Mouse (Mus musculus): Measurements from ENCODE around the gene Trim47.
"Not testable (repeated sequence)": the region's sequence is repeated elsewhere in the genome, so short reads cannot be mapped to it uniquely, and the experiment has no call there.

Gene Trim47

DNA sequence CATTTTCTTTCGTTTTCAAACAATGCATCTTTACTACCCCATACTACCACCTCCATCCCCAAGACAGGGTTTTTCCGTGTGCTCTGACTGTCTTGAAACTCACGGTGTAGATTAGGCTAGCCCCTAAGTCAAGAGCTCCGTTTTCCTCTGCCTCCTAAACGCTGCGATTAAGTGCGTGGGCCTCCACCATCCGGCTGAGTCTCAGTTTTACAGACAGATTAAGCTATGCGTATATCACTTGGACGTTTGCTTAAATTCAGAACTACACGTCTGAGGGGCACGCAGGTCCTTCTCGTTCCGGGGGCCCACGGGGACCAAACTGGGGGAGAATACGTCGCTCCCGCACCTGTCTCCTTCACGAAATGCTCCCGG is 11.1 kb upstream of the Trim47 start:
- no peak for DNase-seq (ENCODE audit: low spot score in 2 of 2)

GRCm38 (mm10) chr11:116134171-116134570 is 7.2 kb upstream of the Trim47 start:
- DNase-seq (ENCODE audit: low spot score in 2 of 2), result no peak

- no peak for DNase-seq (ENCODE audit: low spot score in 2 of 2)
Measured at GRCm38 (mm10) chr11:116133497-116133896, 6.5 kb upstream of the Trim47 start.

GRCm38 (mm10) chr11:116132366-116133333 is 5.6 kb upstream of the Trim47 start:
- no peak for DNase-seq (ENCODE audit: low spot score in 2 of 2)

- DNase-seq (ENCODE audit: low spot score in 2 of 2), result no peak
Measured at GRCm38 (mm10) chr11:116131349-116132170, 4.5 kb upstream of the Trim47 start.

- DNase-seq (ENCODE audit: low spot score in 2 of 2), result peak; percentile 87
Measured at GRCm38 (mm10) chr11:116130488-116131205, 3.6 kb upstream of the Trim47 start, which contains the start of gene Trim65. TSS of gene Trim65 (minus strand) at chr11:116131128.

- DNase-seq (ENCODE audit: low spot score in 2 of 2), result no peak
Measured at GRCm38 (mm10) chr11:116129993-116130487, 3.0 kb upstream of the Trim47 start.

- DNase-seq (ENCODE audit: low spot score in 2 of 2), result no peak
Measured at GRCm38 (mm10) chr11:116129091-116129790, 2.2 kb upstream of the Trim47 start.

DNA sequence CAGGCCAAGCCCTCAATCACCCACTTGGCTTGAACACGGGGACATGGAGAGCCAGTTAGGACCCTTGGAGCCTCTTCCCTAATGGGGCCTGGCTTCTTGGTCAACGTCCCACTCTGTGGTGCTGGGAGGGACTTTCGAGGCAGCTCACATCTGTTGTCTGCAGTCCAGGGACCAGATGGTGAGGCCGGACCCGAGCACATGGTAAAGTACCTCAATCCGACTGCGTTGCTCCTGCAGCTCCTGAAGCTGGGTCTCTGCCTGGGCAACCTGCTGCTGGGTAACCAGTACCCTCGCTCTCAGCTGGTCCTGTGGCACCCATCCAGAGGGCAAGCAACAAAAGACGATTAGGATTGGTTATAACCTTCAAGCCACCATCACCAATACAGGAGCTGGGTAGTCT is 976 bp upstream of the Trim47 start:
- DNase-seq (ENCODE audit: low spot score in 2 of 2), result no peak

DNA sequence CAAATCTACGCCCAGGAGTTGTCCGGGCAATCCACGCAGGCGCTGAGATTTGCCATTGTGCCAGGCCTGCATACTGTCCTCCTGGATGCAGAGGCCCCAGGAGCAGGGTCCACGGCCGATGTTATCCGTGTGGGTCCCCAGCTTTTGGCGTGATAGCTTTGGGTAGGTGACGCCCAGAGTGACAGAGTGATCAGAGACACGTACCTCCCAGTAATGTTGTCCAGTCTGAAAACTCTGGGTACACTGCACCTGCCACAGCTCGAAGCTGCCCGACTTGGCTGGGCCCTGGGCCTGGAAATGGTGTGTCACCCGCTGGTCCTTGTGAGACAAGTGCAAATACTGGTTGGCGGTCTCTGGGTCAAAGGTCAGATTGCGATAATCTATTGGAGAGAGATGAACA is 749 bp downstream of the Trim47 start:
- DNase-seq (ENCODE audit: low spot score in 2 of 2), result no peak

- DNase-seq (ENCODE audit: low spot score in 2 of 2), result not testable (repeated sequence)
Measured at GRCm38 (mm10) chr11:116121731-116122245, 5.2 kb downstream of the Trim47 start.

DNA sequence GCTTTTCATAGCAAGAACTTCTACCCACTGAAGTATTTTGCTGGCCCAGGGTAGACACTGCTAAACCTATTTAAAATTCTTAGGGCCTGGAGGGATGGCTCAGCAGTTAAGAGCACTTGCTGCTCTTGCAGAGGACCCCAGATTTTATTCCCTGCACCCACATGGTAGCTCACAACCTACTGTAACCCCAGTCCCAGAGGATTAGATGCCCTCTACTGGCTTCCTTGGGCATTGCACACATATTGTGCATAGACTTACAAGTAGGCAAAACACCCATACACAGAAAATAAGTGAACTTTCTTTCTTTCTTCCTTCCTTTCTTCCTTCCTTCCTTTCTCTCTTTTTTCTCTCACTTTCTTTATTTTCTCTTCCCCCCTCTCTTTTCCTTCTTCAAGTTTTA is 9.2 kb downstream of the Trim47 start:
- DNase-seq (ENCODE audit: low spot score in 2 of 2), result no peak

DNA sequence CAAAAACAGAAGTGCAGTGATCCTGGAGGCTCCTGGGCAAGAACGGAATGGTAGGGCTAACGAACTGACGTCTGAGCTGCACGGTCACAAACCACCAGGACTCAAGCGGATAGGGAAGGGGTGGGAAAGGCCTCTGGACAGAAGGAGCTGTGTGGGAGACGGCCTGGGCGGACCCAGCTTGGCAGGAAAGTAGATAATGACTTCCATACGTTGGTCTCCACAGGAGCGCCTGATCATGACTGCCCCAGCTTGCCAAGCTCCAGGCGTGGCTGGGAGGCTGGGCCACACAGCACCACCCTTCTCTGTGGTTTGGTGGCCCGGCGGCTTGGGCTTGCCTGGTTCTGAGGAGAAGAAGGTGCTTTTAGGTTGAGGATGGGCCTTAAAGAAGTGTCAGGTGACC is 9.8 kb downstream of the Trim47 start:
- no peak for DNase-seq (ENCODE audit: low spot score in 2 of 2)

GRCm38 (mm10) chr11:116111611-116112203 is 15.3 kb downstream of the Trim47 start:
- no peak for DNase-seq (ENCODE audit: low spot score in 2 of 2)

DNA sequence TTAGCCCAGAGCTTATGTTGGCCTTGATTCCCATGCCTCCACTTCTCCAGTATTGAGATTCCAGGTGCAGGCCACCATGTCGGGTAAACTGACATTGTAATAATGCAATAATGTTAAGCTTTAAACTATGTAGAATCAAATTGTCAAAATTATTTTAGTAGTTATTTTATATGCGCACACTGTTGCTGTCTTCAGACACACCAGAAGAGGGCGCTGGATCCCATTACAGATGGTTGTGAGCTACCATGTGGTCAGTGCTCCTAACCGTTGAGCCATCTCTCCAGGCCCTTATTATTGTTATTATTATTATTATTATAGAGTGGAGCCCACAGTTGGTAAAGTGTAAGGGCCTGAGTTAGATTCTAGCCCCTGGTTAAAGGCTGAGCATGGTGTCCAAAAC is 15.9 kb downstream of the Trim47 start:
- DNase-seq (ENCODE audit: low spot score in 2 of 2), result no peak

DNA sequence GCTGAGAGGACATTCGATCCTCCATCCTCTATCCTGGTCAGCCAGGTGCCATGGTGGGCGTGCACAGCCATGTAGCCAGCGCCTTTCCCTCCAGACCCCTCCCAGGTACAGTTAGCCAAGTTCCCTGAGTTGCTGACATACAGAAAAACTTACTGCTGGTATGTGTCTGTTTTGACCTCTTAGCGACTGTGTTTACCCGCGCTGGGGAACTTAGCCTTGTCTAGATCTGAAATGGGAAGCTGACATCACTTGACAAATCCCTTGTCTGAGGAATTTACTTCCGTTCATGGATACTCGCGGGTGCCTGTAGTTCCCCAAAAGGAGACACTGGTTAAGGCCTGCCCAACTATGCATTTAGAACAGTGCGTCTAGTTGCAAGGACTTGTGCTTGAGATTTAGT is 16.5 kb downstream of the Trim47 start:
- no peak for DNase-seq (ENCODE audit: low spot score in 2 of 2)

DNA sequence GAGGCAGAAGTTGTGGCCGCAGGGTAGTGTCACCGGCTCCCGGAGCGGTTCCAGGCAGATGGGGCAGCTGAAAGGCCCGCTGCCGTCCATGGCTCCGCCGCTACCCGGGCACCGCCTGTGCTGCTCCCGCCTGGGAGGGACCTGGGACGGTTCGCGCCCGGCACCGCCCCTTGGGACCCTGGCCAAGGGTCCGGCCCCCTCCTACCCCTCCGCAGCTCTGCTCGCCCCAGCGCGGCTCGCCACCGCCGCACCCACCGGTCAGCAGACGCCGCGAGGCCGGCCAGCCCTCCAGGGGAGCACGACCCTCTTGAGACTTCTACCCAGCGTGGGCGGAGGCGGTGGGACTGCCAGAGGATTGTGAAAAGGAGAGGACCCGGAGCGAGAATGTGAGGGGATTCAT is 16.9 kb downstream of the Trim47 start:
- DNase-seq (ENCODE audit: low spot score in 2 of 2), result no peak

DNA sequence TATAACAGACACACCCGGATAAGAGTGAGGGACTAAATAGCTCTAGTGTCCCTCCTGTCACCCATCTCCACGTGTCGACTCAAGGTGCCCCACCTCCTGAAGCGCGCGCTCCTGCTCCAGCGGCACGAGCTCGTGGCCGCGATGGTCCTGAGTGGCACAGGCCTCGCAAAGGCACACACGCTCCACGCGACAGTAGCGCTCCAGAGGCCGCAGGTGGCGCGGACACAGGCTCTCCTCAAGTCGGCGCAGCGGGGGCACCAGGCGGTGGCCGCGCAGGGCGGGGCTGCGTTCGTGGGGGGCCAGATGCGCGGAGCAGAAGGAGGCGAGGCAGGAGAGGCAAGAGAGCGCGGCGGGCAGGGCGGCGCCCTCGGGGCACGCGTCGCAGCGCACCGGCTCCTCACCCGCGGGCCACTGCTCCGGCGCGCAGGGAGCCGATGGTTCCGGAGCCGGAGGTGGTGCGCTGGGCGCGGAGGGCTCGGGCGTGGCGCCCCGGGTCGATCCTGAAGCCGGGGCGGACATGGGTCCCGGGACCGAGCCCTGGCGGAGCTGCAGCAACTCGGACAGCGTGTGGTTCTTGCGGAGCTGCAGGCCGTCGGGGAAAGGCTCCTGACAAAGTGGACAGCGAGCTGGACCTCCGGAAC is 17.4 kb downstream of the Trim47 start:
- DNase-seq (ENCODE audit: low spot score in 2 of 2), result no peak

GRCm38 (mm10) chr11:116108464-116109137 is 18.4 kb downstream of the Trim47 start:
- no peak for DNase-seq (ENCODE audit: low spot score in 2 of 2)

All from right cerebral cortex, adult 2 months (tissue).